Mouse (Mus musculus): ENCODE data around the gene Tbc1d19. TPM values are rescaled to one million over a fixed set of nuclear protein-coding genes. Genes with fewer than 3 reads are reported as not detected.

Tbc1d19 gene
- 18.9 and 19.5 TPM in 2 replicates for polyA plus RNA-seq (2015; fragmentation: Nextera tagmentation; extraction: Ambion mirVana)

GRCm38 (mm10) chr5:53809115-53809991 lies at the start of gene Tbc1d19:
Tbc1d19 (plus strand) TSS chr5:53809606.

Other genes with a start within 250 kb of the Tbc1d19 start
- not detected in 2 replicates for gene Cckar, start 101.9 kb upstream of the Tbc1d19 start, polyA plus RNA-seq (2015; fragmentation: Nextera tagmentation; extraction: Ambion mirVana)
- gene Stim2, start 188.9 kb downstream of the Tbc1d19 start, polyA plus RNA-seq (2015; fragmentation: Nextera tagmentation; extraction: Ambion mirVana): 39.0 and 45.6 TPM in 2 replicates